Mouse (Mus musculus) myocyte (in vitro differentiated cells): Measurements from ENCODE around the gene Gabrg3.

Experiments used
- E2F4 ChIP-seq: IDR thresholded peaks from one replicate; pipeline ENCODE4 v1.6.1; 2011; ENCODE audit warnings: mild to moderate bottlenecking, control low read depth, moderate library complexity; ENCODE audit not compliant: insufficient read depth
- POLR2A ChIP-seq: IDR thresholded peaks from one replicate; pipeline ENCODE4 v1.6.1; 2011; ENCODE audit warnings: low read depth, mild to moderate bottlenecking, control low read depth, moderate library complexity; ENCODE audit not compliant: insufficient read length
- SRF ChIP-seq: IDR thresholded peaks from one replicate; pipeline ENCODE4 v1.6.1; 2011; ENCODE audit warnings: low read depth; ENCODE audit not compliant: control insufficient read depth, insufficient read length
- TCF12 ChIP-seq: IDR thresholded peaks from one replicate; pipeline ENCODE4 v1.6.1; 2011; ENCODE audit warnings: mild to moderate bottlenecking, control low read depth; ENCODE audit not compliant: poor library complexity, insufficient read depth, severe bottlenecking
- USF1 ChIP-seq: IDR thresholded peaks from one replicate; pipeline ENCODE4 v1.6.1; 2011; ENCODE audit warnings: low read depth, mild to moderate bottlenecking, control low read depth, moderate library complexity

GRCm38 (mm10) chr7:57322086-57322485 lies 64.9 kb downstream of the Gabrg3 start:
- no peak for TF ChIP-seq SRF
- no peak for TF ChIP-seq POLR2A
- no peak for TF ChIP-seq USF1
- no peak for TF ChIP-seq E2F4
- no peak for TF ChIP-seq TCF12
